Mouse (Mus musculus): ENCODE measurements at regions not wholly inside any gene's neighbourhood (a gene's known extent, or its start where the extent isn't known, plus 50 kb on each side); places are given as distances from the start of the nearest gene placed in this dataset.

- no peak overlapping the region for H3K4me3 ChIP-seq (ENCODE audit: low read depth, low read length)
- no peak overlapping the region for H3K9ac ChIP-seq (replicated peaks; ENCODE audit: low read depth, low read length)
- WGBS, result 50% methylated on average over 4 of the region's 4 CpGs
- H3K4me1 ChIP-seq (ENCODE audit: control insufficient read depth, insufficient read depth, low read length), result no peaks in the 10 kb centered on the region
- no peaks in the 10 kb centered on the region for H3K27me3 ChIP-seq (ENCODE audit: control insufficient read depth, insufficient read depth, low read length)
- H3K36me3 ChIP-seq (ENCODE audit: control insufficient read depth, insufficient read depth, low read length), result no peaks in the 10 kb centered on the region
- H3K27ac ChIP-seq (ENCODE audit: low read length), result no peak overlapping the region
- H3K4me2 ChIP-seq (replicated peaks; ENCODE audit: low read depth, low read length), result no peak overlapping the region
- H3K9me3 ChIP-seq (ENCODE audit: control insufficient read depth, low read depth, low read length), result no peaks in the 10 kb centered on the region
- ATAC-seq (ENCODE audit: insufficient number of reproducible peaks, insufficient read depth, low FRiP score, low read depth), result no peak
Observed at GRCm38 (mm10) chr3:143242691-143243090, 360.9 kb upstream of the Pkn2 start.

DNA sequence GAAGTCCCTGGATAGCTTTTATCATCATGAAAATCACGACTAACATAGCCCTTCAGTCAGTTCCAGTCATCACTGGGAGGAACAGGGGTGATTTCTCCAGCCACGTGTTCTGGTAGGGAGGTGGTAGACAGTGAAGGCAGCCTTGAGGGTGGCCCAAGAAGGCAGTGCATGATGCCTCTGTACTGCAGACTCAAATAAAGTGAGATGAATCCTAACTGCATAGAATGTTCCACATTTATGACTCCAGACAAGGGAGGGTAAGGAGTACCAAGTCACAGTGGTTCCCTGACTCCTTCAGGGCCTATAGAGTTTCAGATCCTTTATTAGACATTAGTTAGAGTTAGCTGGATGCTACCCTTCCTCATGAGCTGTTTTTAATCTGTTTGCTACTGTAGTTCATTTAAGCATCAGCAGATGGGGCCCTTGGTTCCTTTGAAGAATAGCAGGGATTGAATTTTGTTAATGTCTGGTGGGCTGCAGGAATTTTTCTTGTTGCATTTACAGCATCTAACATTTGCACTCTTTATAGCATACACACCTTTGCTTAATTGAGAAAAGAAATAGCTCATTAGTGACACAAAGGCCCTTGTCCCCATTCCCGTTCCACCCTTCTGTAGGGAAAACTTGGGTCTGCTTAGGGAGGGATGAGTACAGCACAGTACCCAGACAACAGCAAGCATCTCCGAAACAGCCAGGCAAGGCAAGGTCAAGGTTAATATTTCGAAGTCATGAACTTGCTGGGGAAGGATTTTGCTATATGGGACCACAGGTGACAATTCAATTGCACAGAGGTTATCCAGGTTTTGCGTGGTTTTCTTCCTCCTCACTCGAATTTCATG lies 359.0 kb upstream of the Pkn2 start:
- Histone ChIP-seq H3K4me1 (ENCODE audit: control insufficient read depth, insufficient read depth, low read length) (no peaks in the 10 kb centered on the region), H3K4me3 (ENCODE audit: low read depth, low read length) (no peak overlapping the region), H3K4me2 (replicated peaks; ENCODE audit: low read depth, low read length) (no peak overlapping the region), H3K36me3 (ENCODE audit: control insufficient read depth, insufficient read depth, low read length) (no peaks in the 10 kb centered on the region), H3K9me3 (ENCODE audit: control insufficient read depth, low read depth, low read length) (no peaks in the 10 kb centered on the region), H3K27me3 (ENCODE audit: control insufficient read depth, insufficient read depth, low read length) (no peaks in the 10 kb centered on the region), H3K9ac (replicated peaks; ENCODE audit: low read depth, low read length) (no peak overlapping the region), H3K27ac (ENCODE audit: low read length) (no peak overlapping the region)
- WGBS, result 74% methylated on average over 7 of the region's 7 CpGs
- no peak for ATAC-seq (ENCODE audit: insufficient number of reproducible peaks, insufficient read depth, low FRiP score, low read depth)

GRCm38 (mm10) chr3:143238546-143238945 lies 356.7 kb upstream of the Pkn2 start:
- ATAC-seq (ENCODE audit: insufficient number of reproducible peaks, insufficient read depth, low FRiP score, low read depth), result no peak
- H3K9me3 ChIP-seq (ENCODE audit: control insufficient read depth, low read depth, low read length), result no peaks in the 10 kb centered on the region
- no peaks in the 10 kb centered on the region for H3K36me3 ChIP-seq (ENCODE audit: control insufficient read depth, insufficient read depth, low read length)
- no peak overlapping the region for H3K4me3 ChIP-seq (ENCODE audit: low read depth, low read length)
- H3K4me1 ChIP-seq (ENCODE audit: control insufficient read depth, insufficient read depth, low read length), result no peaks in the 10 kb centered on the region
- 75% methylated on average over 6 of the region's 6 CpGs for WGBS
- H3K9ac ChIP-seq (replicated peaks; ENCODE audit: low read depth, low read length), result no peak overlapping the region
- no peaks in the 10 kb centered on the region for H3K27me3 ChIP-seq (ENCODE audit: control insufficient read depth, insufficient read depth, low read length)
- H3K4me2 ChIP-seq (replicated peaks; ENCODE audit: low read depth, low read length), result no peak overlapping the region
- no peak overlapping the region for H3K27ac ChIP-seq (ENCODE audit: low read length)

- H3K9ac ChIP-seq (replicated peaks; ENCODE audit: low read depth, low read length), result no peak overlapping the region
- no peak for ATAC-seq (ENCODE audit: insufficient number of reproducible peaks, insufficient read depth, low FRiP score, low read depth)
- H3K27ac ChIP-seq (ENCODE audit: low read length), result no peak overlapping the region
- H3K4me2 ChIP-seq (replicated peaks; ENCODE audit: low read depth, low read length), result no peak overlapping the region
- H3K4me3 ChIP-seq (ENCODE audit: low read depth, low read length), result no peak overlapping the region
- H3K36me3 ChIP-seq (ENCODE audit: control insufficient read depth, insufficient read depth, low read length), result no peaks in the 10 kb centered on the region
- no peaks in the 10 kb centered on the region for H3K27me3 ChIP-seq (ENCODE audit: control insufficient read depth, insufficient read depth, low read length)
- 56% methylated on average over 6 of the region's 6 CpGs for WGBS
- no peaks in the 10 kb centered on the region for H3K4me1 ChIP-seq (ENCODE audit: control insufficient read depth, insufficient read depth, low read length)
- no peaks in the 10 kb centered on the region for H3K9me3 ChIP-seq (ENCODE audit: control insufficient read depth, low read depth, low read length)
Observed at GRCm38 (mm10) chr3:143223999-143224729, 342.4 kb upstream of the Pkn2 start.

- Histone ChIP-seq H3K4me2 (replicated peaks; ENCODE audit: low read depth, low read length) (no peak overlapping the region), H3K9me3 (ENCODE audit: control insufficient read depth, low read depth, low read length) (no peaks in the 10 kb centered on the region), H3K36me3 (ENCODE audit: control insufficient read depth, insufficient read depth, low read length) (no peaks in the 10 kb centered on the region), H3K4me3 (ENCODE audit: low read depth, low read length) (no peak overlapping the region), H3K9ac (replicated peaks; ENCODE audit: low read depth, low read length) (no peak overlapping the region), H3K4me1 (ENCODE audit: control insufficient read depth, insufficient read depth, low read length) (no peaks in the 10 kb centered on the region), H3K27me3 (ENCODE audit: control insufficient read depth, insufficient read depth, low read length) (no peaks in the 10 kb centered on the region), H3K27ac (ENCODE audit: low read length) (no peak overlapping the region)
- ATAC-seq (ENCODE audit: insufficient number of reproducible peaks, insufficient read depth, low FRiP score, low read depth), result no peak
- 79% methylated on average over 6 of the region's 6 CpGs for WGBS
Observed at GRCm38 (mm10) chr3:143193263-143193970, 311.6 kb upstream of the Pkn2 start.

DNA sequence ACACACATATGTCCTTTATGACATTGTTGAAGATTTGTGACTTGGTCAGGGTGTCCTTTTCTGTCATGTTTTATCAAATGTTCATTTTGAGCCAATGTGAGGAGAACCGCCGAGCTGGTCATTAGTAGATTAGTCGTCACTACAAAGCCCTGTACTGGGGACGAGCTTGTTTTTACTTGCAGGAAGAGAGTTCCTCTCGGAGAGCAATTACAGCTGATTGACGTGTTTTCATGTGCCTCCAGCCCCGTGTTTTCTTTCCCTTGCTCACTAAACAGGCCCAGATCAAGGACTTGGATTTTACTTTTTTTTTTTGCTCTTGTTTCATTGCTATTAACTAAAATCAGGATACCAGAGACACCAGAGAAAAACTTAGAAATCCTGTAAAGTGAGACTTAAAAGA lies 307.1 kb upstream of the Pkn2 start:
- Histone ChIP-seq H3K9ac (replicated peaks; ENCODE audit: low read depth, low read length) (no peak overlapping the region), H3K27ac (ENCODE audit: low read length) (no peak overlapping the region), H3K4me1 (ENCODE audit: control insufficient read depth, insufficient read depth, low read length) (no peaks in the 10 kb centered on the region), H3K4me3 (ENCODE audit: low read depth, low read length) (no peak overlapping the region), H3K9me3 (ENCODE audit: control insufficient read depth, low read depth, low read length) (no peaks in the 10 kb centered on the region), H3K4me2 (replicated peaks; ENCODE audit: low read depth, low read length) (no peak overlapping the region), H3K36me3 (ENCODE audit: control insufficient read depth, insufficient read depth, low read length) (no peaks in the 10 kb centered on the region), H3K27me3 (ENCODE audit: control insufficient read depth, insufficient read depth, low read length) (no peaks in the 10 kb centered on the region)
- 29% methylated on average over 7 of the region's 7 CpGs for WGBS
- ATAC-seq (ENCODE audit: insufficient number of reproducible peaks, insufficient read depth, low FRiP score, low read depth), result no peak

DNA sequence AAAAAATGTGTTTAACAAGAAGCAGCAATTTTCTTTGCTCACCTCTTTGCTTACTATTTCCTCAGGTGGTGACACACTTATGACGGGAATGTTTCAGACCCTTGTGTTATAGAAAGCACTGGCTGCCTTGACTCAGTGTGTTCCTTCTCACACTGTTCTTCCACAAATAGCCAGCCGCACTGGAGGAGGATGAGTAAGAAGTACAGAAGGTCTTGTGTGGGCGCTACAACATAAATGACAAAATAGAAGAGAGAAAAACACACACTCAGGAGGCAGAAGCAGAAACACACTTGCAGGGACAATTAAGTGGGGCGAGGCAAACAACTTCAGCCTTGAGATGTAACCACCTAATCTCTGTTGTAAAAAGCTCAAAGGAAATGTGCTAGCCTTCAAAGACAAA lies 292.2 kb upstream of the Pkn2 start:
- no peaks in the 10 kb centered on the region for H3K4me1 ChIP-seq (ENCODE audit: control insufficient read depth, insufficient read depth, low read length)
- WGBS, result 84% methylated on average over 4 of the region's 4 CpGs
- H3K9me3 ChIP-seq (ENCODE audit: control insufficient read depth, low read depth, low read length), result no peaks in the 10 kb centered on the region
- no peak overlapping the region for H3K4me3 ChIP-seq (ENCODE audit: low read depth, low read length)
- no peak overlapping the region for H3K4me2 ChIP-seq (replicated peaks; ENCODE audit: low read depth, low read length)
- H3K27me3 ChIP-seq (ENCODE audit: control insufficient read depth, insufficient read depth, low read length), result no peaks in the 10 kb centered on the region
- no peaks in the 10 kb centered on the region for H3K36me3 ChIP-seq (ENCODE audit: control insufficient read depth, insufficient read depth, low read length)
- H3K9ac ChIP-seq (replicated peaks; ENCODE audit: low read depth, low read length), result no peak overlapping the region
- no peak for ATAC-seq (ENCODE audit: insufficient number of reproducible peaks, insufficient read depth, low FRiP score, low read depth)
- no peak overlapping the region for H3K27ac ChIP-seq (ENCODE audit: low read length)

- H3K4me2 ChIP-seq (replicated peaks; ENCODE audit: low read depth, low read length), result no peak overlapping the region
- no peak overlapping the region for H3K9ac ChIP-seq (replicated peaks; ENCODE audit: low read depth, low read length)
- no peaks in the 10 kb centered on the region for H3K36me3 ChIP-seq (ENCODE audit: control insufficient read depth, insufficient read depth, low read length)
- no peaks in the 10 kb centered on the region for H3K4me1 ChIP-seq (ENCODE audit: control insufficient read depth, insufficient read depth, low read length)
- no peak overlapping the region for H3K27ac ChIP-seq (ENCODE audit: low read length)
- H3K27me3 ChIP-seq (ENCODE audit: control insufficient read depth, insufficient read depth, low read length), result no peaks in the 10 kb centered on the region
- WGBS, result 68% methylated on average over 1 of the region's 1 CpGs
- no peak overlapping the region for H3K4me3 ChIP-seq (ENCODE audit: low read depth, low read length)
- no peak for ATAC-seq (ENCODE audit: insufficient number of reproducible peaks, insufficient read depth, low FRiP score, low read depth)
- no peaks in the 10 kb centered on the region for H3K9me3 ChIP-seq (ENCODE audit: control insufficient read depth, low read depth, low read length)
Observed at GRCm38 (mm10) chr3:143162444-143162843, 280.6 kb upstream of the Pkn2 start.

Data from stomach, embryonic 14.5 days (tissue).